Mouse (Mus musculus): Measurements from ENCODE around the gene B3galnt1. TPM values are rescaled to one million over a fixed set of nuclear protein-coding genes. Genes with fewer than 3 reads are reported as not detected.

Gene B3galnt1
- total and polyA plus RNA-seq, 3 experiments, result 0.08 TPM; not detected in 2

DNA sequence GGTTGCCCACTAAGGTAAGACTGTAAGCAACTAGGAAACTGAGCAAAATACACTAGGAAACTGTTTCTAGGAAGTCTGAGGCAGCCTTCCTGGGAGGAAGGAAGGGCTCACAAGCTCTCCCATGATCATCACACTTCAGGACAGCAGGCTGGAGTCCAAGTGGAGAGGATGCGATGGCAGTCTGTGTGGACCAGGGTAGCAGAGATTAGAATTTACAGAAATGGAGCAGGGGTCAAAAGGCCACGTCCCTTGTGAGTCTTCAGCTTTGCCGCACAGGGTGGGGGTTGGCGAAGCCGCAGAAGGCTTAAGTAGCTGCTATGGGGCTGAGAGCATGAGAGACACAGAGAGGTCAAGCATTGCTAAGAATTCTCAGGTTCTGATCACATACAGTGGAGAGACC is 37.1 kb downstream of the B3galnt1 start:
- dilution Hi-C loops (cut with MboI; ENCODE audit: extremely low pct_ligation_motif_present, extremely low pct_unique_long_range_greater_than_20kb, low sequenced_read_pairs) (no loop called here), in situ Hi-C loops (cut with MboI; ENCODE audit: low pct_ligation_motif_present, low pct_unique_long_range_greater_than_20kb, low sequenced_read_pairs) (no loop called here)
- Histone ChIP-seq H3K9me3 (replicated peaks; ENCODE audit: low read length) (peaks cover 5% of the 10 kb centered on the region), H3K79me2 (replicated peaks; ENCODE audit: control insufficient read depth, extremely low read depth, insufficient read depth, poor library complexity, severe bottlenecking) (no peaks in the 10 kb centered on the region), H3K4me3 (replicated peaks in 1 of 3; ENCODE audit: low read depth in 2 of 3, low read length in 2 of 3, poor library complexity in 1 of 3) (no peak overlapping the region), H3K4me1 (ENCODE audit: control insufficient read depth in 1 of 2, insufficient read depth in 2 of 2) (peaks cover 0 to 5% of the 10 kb centered on the region in 2 experiments; a peak in 1 of 4 replicates), H3K4me2 (ENCODE audit: insufficient read depth, low read depth, poor library complexity, severe bottlenecking) (no peak overlapping the region), H3K9ac (ENCODE audit: insufficient read depth, low read depth) (no peak overlapping the region), H3K27me3 (replicated peaks) (no peaks in the 10 kb centered on the region), H3K36me3 (replicated peaks in 1 of 2; ENCODE audit: control insufficient read depth in 1 of 2, insufficient read depth in 1 of 2, low read length in 1 of 2) (no peaks in the 10 kb centered on the region), H3K27ac (ENCODE audit: insufficient read depth, low read depth) (no peak overlapping the region)
- DNase-seq (ENCODE audit: extremely low read depth), result no peak
- TF ChIP-seq USF2 (conservative IDR thresholded peaks at IDR 0.05; ENCODE audit: low read depth, low read length), result no peak
- no peak for TF ChIP-seq NRF1 (IDR thresholded peaks at IDR 0.05; ENCODE audit: low read depth, low read length)
- TF ChIP-seq NELFE (IDR thresholded peaks at IDR 0.05; ENCODE audit: low read depth, low read length), result no peak
- TF ChIP-seq ETS1 (conservative IDR thresholded peaks at IDR 0.05; ENCODE audit: low read depth, low read length), result no peak
- no peak for TF ChIP-seq JUN (IDR thresholded peaks at IDR 0.05; ENCODE audit: insufficient read depth, low read depth, low read length)
- no peak for TF ChIP-seq PAX5 (IDR thresholded peaks at IDR 0.05; ENCODE audit: low read length)
- no peak for TF ChIP-seq MXI1 (IDR thresholded peaks at IDR 0.05; ENCODE audit: low read depth, low read length)
- no peak for TF ChIP-seq MAFK (IDR thresholded peaks at IDR 0.05; ENCODE audit: insufficient replicate concordance, low read length)

DNA sequence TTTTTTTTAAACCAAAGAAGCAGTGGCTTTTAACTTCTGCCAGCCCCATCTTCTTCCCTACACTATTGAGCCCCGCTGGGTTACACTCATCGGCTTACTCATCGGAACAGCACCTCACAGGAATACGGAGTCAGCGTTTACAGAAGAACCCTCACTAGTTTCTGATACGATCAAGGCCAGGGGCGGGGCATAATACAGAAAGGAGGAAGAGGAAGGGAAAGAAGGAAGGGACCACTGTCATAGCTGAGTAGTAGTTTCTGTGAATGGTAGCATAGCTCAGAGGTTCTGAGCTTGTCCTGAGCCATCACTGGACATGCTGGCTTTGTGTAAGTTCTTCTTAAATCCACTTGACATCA is 38.8 kb downstream of the B3galnt1 start:
- no peak for TF ChIP-seq TCF12 (IDR thresholded peaks at IDR 0.05; ENCODE audit: low read depth, low read length)
- TF ChIP-seq MEF2A (IDR thresholded peaks at IDR 0.05; ENCODE audit: borderline replicate concordance, low read depth, low read length), result no peak
- no peak for TF ChIP-seq USF1 (IDR thresholded peaks at IDR 0.05; ENCODE audit: low read depth, low read length)
- TF ChIP-seq MAZ (IDR thresholded peaks at IDR 0.05; ENCODE audit: low read depth, low read length), result no peak
- TF ChIP-seq CHD1 (IDR thresholded peaks at IDR 0.05; ENCODE audit: low read depth, low read length), result no peak
- TF ChIP-seq ELF1 (IDR thresholded peaks at IDR 0.05; ENCODE audit: low read depth, low read length), result no peak
- no peak for TF ChIP-seq JUND (conservative IDR thresholded peaks at IDR 0.05; ENCODE audit: low read depth, low read length)
- TF ChIP-seq ETS1 (conservative IDR thresholded peaks at IDR 0.05; ENCODE audit: low read depth, low read length), result no peak
- no peak for TF ChIP-seq UBTF (IDR thresholded peaks at IDR 0.05; ENCODE audit: low read depth, low read length)
- DNase-seq (ENCODE audit: extremely low read depth), result peak; percentile 6
- Histone ChIP-seq H3K9me3 (replicated peaks; ENCODE audit: low read length) (no peaks in the 10 kb centered on the region), H3K27me3 (replicated peaks) (no peaks in the 10 kb centered on the region), H3K4me1 (ENCODE audit: control insufficient read depth in 1 of 2, insufficient read depth in 2 of 2) (peaks cover 0 to 5% of the 10 kb centered on the region in 2 experiments; a peak in 1 of 4 replicates), H3K36me3 (replicated peaks in 1 of 2; ENCODE audit: control insufficient read depth in 1 of 2, insufficient read depth in 1 of 2, low read length in 1 of 2) (no peaks in the 10 kb centered on the region), H3K27ac (ENCODE audit: insufficient read depth, low read depth) (no peak overlapping the region), H3K79me2 (replicated peaks; ENCODE audit: control insufficient read depth, extremely low read depth, insufficient read depth, poor library complexity, severe bottlenecking) (no peaks in the 10 kb centered on the region), H3K4me3 (replicated peaks in 1 of 3; ENCODE audit: low read depth in 2 of 3, low read length in 2 of 3, poor library complexity in 1 of 3) (no peak overlapping the region), H3K4me2 (ENCODE audit: insufficient read depth, low read depth, poor library complexity, severe bottlenecking) (no peak overlapping the region), H3K9ac (ENCODE audit: insufficient read depth, low read depth) (no peak overlapping the region)
- in situ Hi-C loops (cut with MboI; ENCODE audit: low pct_ligation_motif_present, low pct_unique_long_range_greater_than_20kb, low sequenced_read_pairs) (no loop called here), dilution Hi-C loops (cut with MboI; ENCODE audit: extremely low pct_ligation_motif_present, extremely low pct_unique_long_range_greater_than_20kb, low sequenced_read_pairs) (no loop called here)
